In genomic region chr17:5941230-5942043, GRCm38 (mm10) we compare ENCODE assay signal across 8 mouse cellular contexts. TPM values are rescaled to one million over a fixed set of nuclear protein-coding genes. Genes with fewer than 3 reads are reported as not detected.
A peak's percentile ranks its signal among the peaks of the same experiment; 100 is the strongest.
DNase-seq lines count a peak whose midpoint lies in the region; ATAC-seq and TF ChIP-seq lines count a peak whose summit lies in the region.

Synj2 (plus strand) TSS chr17:5941280.

- DNase-seq in left cerebral cortex, adult 2 months (ENCODE audit: extremely low spot score in 1 of 2, low spot score in 2 of 2): peak; percentile 33 to 39
- no peak for DNase-seq in left cerebral cortex, adult 9 months (ENCODE audit: low spot score in 2 of 2)
- peak; percentile 94 for DNase-seq in midbrain, embryonic 11.5 days (ENCODE audit: low spot score, missing footprints)

- H3K4me3 ChIP-seq in left cerebral cortex, adult 2 months: peak within 1 kb of the TSS; percentile 69
- peak within 1 kb of the TSS; percentile 81 for H3K4me3 ChIP-seq in intestine, embryonic 16.5 days (ENCODE audit: low read length)
- peak within 1 kb of the TSS; percentile 61 for H3K4me3 ChIP-seq in limb, embryonic 12.5 days (replicated peaks)
- peak within 1 kb of the TSS; percentile 37 for H3K4me3 ChIP-seq in midbrain, embryonic 11.5 days (ENCODE audit: low read depth, low read length)
- H3K4me3 ChIP-seq in stomach, embryonic 15.5 days (replicated peaks): peak within 1 kb of the TSS; percentile 84

- no peak for TF ChIP-seq CTCF in left cerebral cortex, adult 2 months (IDR thresholded peaks at IDR 0.05)

- peak within 1 kb of the TSS; percentile 92 for H3K4me2 ChIP-seq in intestine, embryonic 16.5 days (ENCODE audit: low read depth, low read length)
- peak within 1 kb of the TSS; percentile 78 for H3K4me2 ChIP-seq in limb, embryonic 12.5 days
- H3K4me2 ChIP-seq in midbrain, embryonic 11.5 days: peak within 1 kb of the TSS; percentile 51
- H3K4me2 ChIP-seq in stomach, embryonic 15.5 days: peak within 1 kb of the TSS; percentile 89

- WGBS in intestine, embryonic 16.5 days: under 1% methylated on average over 42 of the region's 52 CpGs
- WGBS in limb, embryonic 12.5 days: under 1% methylated on average over 43 of the region's 52 CpGs
- WGBS in midbrain, embryonic 11.5 days: under 1% methylated on average over 49 of the region's 52 CpGs
- WGBS in stomach, embryonic 15.5 days: under 1% methylated on average over 41 of the region's 52 CpGs

- H3K9me3 ChIP-seq in intestine, embryonic 16.5 days (ENCODE audit: control insufficient read depth, low read length): no peaks in the 10 kb centered on the region
- no peaks in the 10 kb centered on the region for H3K9me3 ChIP-seq in limb, embryonic 12.5 days
- H3K9me3 ChIP-seq in midbrain, embryonic 11.5 days (ENCODE audit: control insufficient read depth, low read length): no peaks in the 10 kb centered on the region
- H3K9me3 ChIP-seq in stomach, embryonic 15.5 days: no peaks in the 10 kb centered on the region

- H3K4me1 ChIP-seq in intestine, embryonic 16.5 days (ENCODE audit: control insufficient read depth, insufficient read depth, low read length): peaks cover 15% of the 10 kb centered on the region
- peaks cover 8% of the 10 kb centered on the region for H3K4me1 ChIP-seq in limb, embryonic 12.5 days (replicated peaks)
- peaks cover 7% of the 10 kb centered on the region for H3K4me1 ChIP-seq in midbrain, embryonic 11.5 days (ENCODE audit: control insufficient read depth, insufficient read depth, low read length)
- peaks cover 18% of the 10 kb centered on the region; the same call in 1 of the 2 replicates for H3K4me1 ChIP-seq in stomach, embryonic 15.5 days

- H3K9ac ChIP-seq in intestine, embryonic 16.5 days (ENCODE audit: low read depth, low read length): peak within 1 kb of the TSS; percentile 94
- H3K9ac ChIP-seq in limb, embryonic 12.5 days (replicated peaks): peak within 1 kb of the TSS; percentile 67
- peak within 1 kb of the TSS; percentile 32 for H3K9ac ChIP-seq in midbrain, embryonic 11.5 days (ENCODE audit: low read length)
- H3K9ac ChIP-seq in stomach, embryonic 15.5 days: peak within 1 kb of the TSS; percentile 81

- H3K27me3 ChIP-seq in intestine, embryonic 16.5 days (replicated peaks; ENCODE audit: control insufficient read depth, insufficient read depth, low read length): no peaks in the 10 kb centered on the region
- H3K27me3 ChIP-seq in limb, embryonic 12.5 days: peaks cover 54% of the 10 kb centered on the region
- peaks cover 26% of the 10 kb centered on the region for H3K27me3 ChIP-seq in midbrain, embryonic 11.5 days (ENCODE audit: control insufficient read depth, insufficient read depth, low read length)
- no peaks in the 10 kb centered on the region for H3K27me3 ChIP-seq in stomach, embryonic 15.5 days (replicated peaks)

- ATAC-seq in common myeloid progenitor, adult 5-6 weeks (replicated peaks; ENCODE audit: low read depth, poor library complexity, severe bottlenecking): peak; percentile 43; the same call in 1 of the 2 replicates
- ATAC-seq in granulocyte monocyte progenitor cell, adult 5-6 weeks (replicated peaks; ENCODE audit: poor library complexity, severe bottlenecking): peak; percentile 25
- peak; percentile 79 for ATAC-seq in intestine, embryonic 16.5 days
- peak; percentile 56; the same call in 1 of the 2 replicates for ATAC-seq in limb, embryonic 12.5 days (ENCODE audit: insufficient number of reproducible peaks, insufficient read depth, low FRiP score, low TSS enrichment, low read depth)
- peak; percentile 83 for ATAC-seq in midbrain, embryonic 11.5 days (ENCODE audit: low FRiP score)
- peak; percentile 57 for ATAC-seq in stomach, embryonic 15.5 days (ENCODE audit: insufficient read depth, low FRiP score, low read depth)

- H3K36me3 ChIP-seq in intestine, embryonic 16.5 days (ENCODE audit: control insufficient read depth, insufficient read depth, low read length): no peaks in the 10 kb centered on the region
- no peaks in the 10 kb centered on the region for H3K36me3 ChIP-seq in limb, embryonic 12.5 days
- H3K36me3 ChIP-seq in midbrain, embryonic 11.5 days (ENCODE audit: control insufficient read depth, insufficient read depth, low read length): no peaks in the 10 kb centered on the region
- H3K36me3 ChIP-seq in stomach, embryonic 15.5 days: no peaks in the 10 kb centered on the region

- intact Hi-C loops in left cerebral cortex, adult 2 months (cut with DNase I): loop anchor here (2.0 kb wide), 2 partner anchors 35 to 77 kb away; no protein-coding TSS in a partner anchor

- H3K27ac ChIP-seq in left cerebral cortex, adult 2 months: peak within 1 kb of the TSS; percentile 66
- peak within 1 kb of the TSS; percentile 90 for H3K27ac ChIP-seq in intestine, embryonic 16.5 days (ENCODE audit: low read length)
- no peak within 1 kb of the TSS for H3K27ac ChIP-seq in limb, embryonic 12.5 days
- H3K27ac ChIP-seq in midbrain, embryonic 11.5 days (ENCODE audit: low read depth, low read length): no peak within 1 kb of the TSS
- peak within 1 kb of the TSS; percentile 85 for H3K27ac ChIP-seq in stomach, embryonic 15.5 days

RNA-seq across cellular contexts. Expression of gene Synj2, which starts in this region (rescaled TPM):
- total RNA-seq in left cerebral cortex, adult 2 months (2021): 100 to 1,000 TPM; 130 to 132 TPM
- 9.5 and 10.3 TPM in 2 replicates for total RNA-seq in common myeloid progenitor, adult 5-6 weeks (2017)
- 11.2 and 14.4 TPM in 2 replicates for total RNA-seq in granulocyte monocyte progenitor cell, adult 5-6 weeks (2014; fragmentation: Nextera tagmentation)
- 9.3 and 11.6 TPM in 2 replicates for total RNA-seq in granulocyte monocyte progenitor cell, adult 5-6 weeks (2017)
- polyA plus RNA-seq in intestine, embryonic 16.5 days (2015; fragmentation: Nextera tagmentation; extraction: Ambion mirVana): 3.5 and 4.0 TPM in 2 replicates
- 0.92 and 1.2 TPM in 2 replicates for polyA plus RNA-seq in limb, embryonic 12.5 days (2016; fragmentation: Nextera tagmentation; extraction: Ambion mirVana)
- polyA plus RNA-seq in midbrain, embryonic 11.5 days (2014; fragmentation: Nextera tagmentation; extraction: Ambion mirVana): 0.74 and 0.91 TPM in 2 replicates
- polyA plus RNA-seq in stomach, embryonic 15.5 days (2015; fragmentation: Nextera tagmentation; extraction: Ambion mirVana): 5.9 and 6.6 TPM in 2 replicates

Comparison
In these comparisons a context has a peak if more than half of its experiments do, and no peak if none do; other contexts are left out.
1. RNA of gene Synj2 (total RNA-seq): 130 to 132 TPM in left cerebral cortex, adult 2 months; 9.3 to 14.4 TPM in granulocyte monocyte progenitor cell, adult 5-6 weeks and 9.5 to 10.3 TPM in common myeloid progenitor, adult 5-6 weeks; every median in the first group is over 4 times any median in the second.
2. DNase-seq: peak in left cerebral cortex, adult 2 months (2 of 2); none in left cerebral cortex, adult 9 months (0 of 2).
3. Peak in DNase-seq, ATAC-seq, H3K4me3 ChIP-seq, H3K9ac ChIP-seq and H3K4me2 ChIP-seq in midbrain, embryonic 11.5 days; RNA of the gene not detected or under 1 TPM.
4. H3K27ac ChIP-seq: peak in left cerebral cortex, adult 2 months (single experiment), intestine, embryonic 16.5 days (single experiment) and stomach, embryonic 15.5 days (single experiment); none in limb, embryonic 12.5 days (single experiment) and midbrain, embryonic 11.5 days (single experiment).
5. ATAC-seq: peak in every context shown above with its lines; median percentile 83 in midbrain, embryonic 11.5 days; 79 in intestine, embryonic 16.5 days; 57 in stomach, embryonic 15.5 days; 56 in limb, embryonic 12.5 days; 43 in common myeloid progenitor, adult 5-6 weeks; 25 in granulocyte monocyte progenitor cell, adult 5-6 weeks.
6. H3K9ac ChIP-seq: peak in every context shown above with its lines; median percentile 94 in intestine, embryonic 16.5 days; 81 in stomach, embryonic 15.5 days; 67 in limb, embryonic 12.5 days; 32 in midbrain, embryonic 11.5 days.
7. Peak in every context shown above with its lines, with median percentiles within 50 percentile points of each other: H3K4me3 ChIP-seq and H3K4me2 ChIP-seq.